Comparison of ENCODE assay signal across 19 mouse cellular contexts in the genomic region with DNA sequence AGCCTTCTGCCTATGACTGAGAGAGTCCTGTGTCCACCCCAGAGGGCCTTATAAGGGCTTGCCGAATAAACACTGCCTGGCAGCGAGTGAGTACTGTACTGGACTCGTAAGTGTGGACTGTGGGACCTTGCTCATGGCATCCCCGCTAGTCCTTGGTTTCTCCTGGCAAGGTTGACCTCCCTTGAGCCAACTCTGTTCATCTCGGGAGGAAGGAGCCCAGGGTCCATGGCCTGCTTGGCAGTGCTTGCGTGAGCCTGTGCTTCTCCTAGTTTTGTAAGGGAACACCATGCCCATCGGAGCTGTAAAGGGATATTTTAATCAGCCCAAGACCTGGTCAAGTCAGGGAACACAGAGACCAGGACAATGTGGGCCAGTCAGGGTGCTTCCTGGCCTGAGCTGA. TPM values are rescaled to one million over a fixed set of nuclear protein-coding genes. Genes with fewer than 3 reads are reported as not detected.
DNase-seq lines count a peak whose midpoint lies in the region; ATAC-seq and TF ChIP-seq lines count a peak whose summit lies in the region.
"Had no signal": no experiment of that assay in that cellular context is flagged by ENCODE, and none has a peak within 500 bp of the region (broad histone marks: within the 10 kb centered on the region; RNA-seq: fewer than 3 reads in every experiment).

No protein-coding gene starts in this region.

- WGBS in heart, embryonic 12.5 days: 78% methylated on average over 7 of the region's 7 CpGs
- WGBS in embryonic facial prominence, embryonic 10.5 days: 84% methylated on average over 7 of the region's 7 CpGs
- 86% methylated on average over 7 of the region's 7 CpGs for WGBS in limb, embryonic 10.5 days

- H3K4me3 ChIP-seq in heart, embryonic 12.5 days: no peak overlapping the region
- H3K4me3 ChIP-seq in layer of hippocampus, adult 2 months: no peak overlapping the region
- H3K4me3 ChIP-seq in embryonic facial prominence, embryonic 10.5 days: no peak overlapping the region
- H3K4me3 ChIP-seq in limb, embryonic 10.5 days: no peak overlapping the region
- H3K4me3 ChIP-seq: limb, embryonic 12.5 days; liver, embryonic 13.5 days; megakaryocyte, embryonic 14.5 days had no signal

- no peak for TF ChIP-seq CTCF in layer of hippocampus, adult 2 months (conservative IDR thresholded peaks at IDR 0.05)

- no peaks in the 10 kb centered on the region for H3K9me3 ChIP-seq in heart, embryonic 12.5 days (replicated peaks)
- H3K9me3 ChIP-seq in embryonic facial prominence, embryonic 10.5 days: no peaks in the 10 kb centered on the region
- H3K9me3 ChIP-seq in limb, embryonic 10.5 days (replicated peaks): no peaks in the 10 kb centered on the region
- H3K9me3 ChIP-seq: G1E; limb, embryonic 12.5 days; liver, embryonic 13.5 days; megakaryocyte, embryonic 14.5 days had no signal

- H3K9ac ChIP-seq in heart, embryonic 12.5 days: no peak overlapping the region
- H3K9ac ChIP-seq: limb, embryonic 12.5 days; liver, embryonic 13.5 days had no signal

- no peak for ATAC-seq in heart, embryonic 12.5 days (ENCODE audit: insufficient number of reproducible peaks, low FRiP score)
- ATAC-seq: hindbrain, postnatal 0 days; midbrain, embryonic 16.5 days had no signal

- H3K27me3 ChIP-seq in heart, embryonic 12.5 days (replicated peaks): no peaks in the 10 kb centered on the region
- no peaks in the 10 kb centered on the region for H3K27me3 ChIP-seq in embryonic facial prominence, embryonic 10.5 days (replicated peaks; ENCODE audit: low read depth, poor library complexity, severe bottlenecking)
- H3K27me3 ChIP-seq in limb, embryonic 10.5 days (ENCODE audit: low read depth, poor library complexity, severe bottlenecking): no peaks in the 10 kb centered on the region
- H3K27me3 ChIP-seq: limb, embryonic 12.5 days; liver, embryonic 13.5 days had no signal

- peaks cover 99% of the 10 kb centered on the region for H3K4me1 ChIP-seq in heart, embryonic 12.5 days (replicated peaks)
- peaks cover 96% of the 10 kb centered on the region for H3K4me1 ChIP-seq in embryonic facial prominence, embryonic 10.5 days
- peaks cover 87% of the 10 kb centered on the region for H3K4me1 ChIP-seq in limb, embryonic 10.5 days

- H3K36me3 ChIP-seq in heart, embryonic 12.5 days: no peaks in the 10 kb centered on the region
- H3K36me3 ChIP-seq in embryonic facial prominence, embryonic 10.5 days (replicated peaks): no peaks in the 10 kb centered on the region
- H3K36me3 ChIP-seq in limb, embryonic 10.5 days: no peaks in the 10 kb centered on the region
- H3K36me3 ChIP-seq: G1E; limb, embryonic 12.5 days; liver, embryonic 13.5 days had no signal

- no peak overlapping the region for H3K4me2 ChIP-seq in heart, embryonic 12.5 days
- H3K4me2 ChIP-seq: limb, embryonic 12.5 days; liver, embryonic 13.5 days had no signal

- H3K27ac ChIP-seq in heart, embryonic 12.5 days (ENCODE audit: poor library complexity, severe bottlenecking): no peak overlapping the region
- H3K27ac ChIP-seq in layer of hippocampus, adult 2 months: peak overlapping the region; percentile 72; the same call in 1 of the 2 replicates
- H3K27ac ChIP-seq in embryonic facial prominence, embryonic 10.5 days (replicated peaks): peak overlapping the region; percentile 59
- peak overlapping the region; percentile 77 for H3K27ac ChIP-seq in limb, embryonic 10.5 days
- H3K27ac ChIP-seq: hindbrain, postnatal 0 days; kidney, postnatal 0 days; limb, embryonic 12.5 days; liver, embryonic 13.5 days had no signal

- peak; percentile 89 for DNase-seq in heart, adult 11 months
- no peak for DNase-seq in layer of hippocampus, adult 2 months (ENCODE audit: low spot score in 2 of 2)
- DNase-seq in layer of hippocampus, postnatal 14 days (ENCODE audit: low spot score in 2 of 2): no peak
- no peak for DNase-seq in embryonic facial prominence, embryonic 10.5 days (ENCODE audit: low spot score)
- no peak for DNase-seq in limb, embryonic 10.5 days (ENCODE audit: low spot score)
- DNase-seq in ovary, postnatal 10 days (ENCODE audit: low spot score): no peak
- DNase-seq: cerebellum, adult 11 months; kidney, adult 11 months; liver, embryonic 13.5 days; lung, postnatal 10 days; spleen, adult 18-20 months; thymus, postnatal 14 days had no signal

RNA-seq across cellular contexts. Expression of a gene that starts 54.2 kb away (rescaled TPM):
- polyA plus RNA-seq in heart, embryonic 12.5 days (2016; fragmentation: Nextera tagmentation; extraction: Ambion mirVana): 55.6 and 62.5 TPM in 2 replicates
- 100 to 1,000 TPM in 1 of 2 experiments, 10 to 100 TPM in 1; 96.3 to 103 TPM for total RNA-seq in layer of hippocampus, adult 2 months (2021)
- 100 to 1,000 TPM; 113 to 114 TPM for total RNA-seq in layer of hippocampus, postnatal 14 days (2021)
- 34.7 and 35.4 TPM in 2 replicates for polyA plus RNA-seq in embryonic facial prominence, embryonic 10.5 days (2016; fragmentation: Nextera tagmentation; extraction: Ambion mirVana)
- 44.0 and 49.7 TPM in 2 replicates for polyA plus RNA-seq in limb, embryonic 10.5 days (2016; fragmentation: Nextera tagmentation; extraction: Ambion mirVana)
